Mouse (Mus musculus) bone marrow macrophage, adult 2 months (primary cell): ENCODE measurements around the gene 2310030G06Rik.

Source experiments
- CTCF ChIP-seq: IDR thresholded peaks from 2 replicates; pipeline ENCODE4 v1.5.1; 2012; ENCODE audit warnings: low read depth, mild to moderate bottlenecking, low read length, moderate library complexity
- POLR2A ChIP-seq: IDR thresholded peaks from 2 replicates; pipeline ENCODE4 v1.6.1; 2012; ENCODE audit warnings: mild to moderate bottlenecking, low read depth, low read length, borderline replicate concordance

GRCm38 (mm10) chr9:50722451-50722911 is 23.9 kb downstream of the 2310030G06Rik start:
- no peak for TF ChIP-seq CTCF
- TF ChIP-seq POLR2A = no peak
